Mouse (Mus musculus): Measurements from ENCODE around the gene Plek2. TPM values are rescaled to one million over a fixed set of nuclear protein-coding genes. Genes with fewer than 3 reads are reported as not detected.

Plek2 gene
- polyA plus RNA-seq, 1 experiment: 2.0 TPM

DNA sequence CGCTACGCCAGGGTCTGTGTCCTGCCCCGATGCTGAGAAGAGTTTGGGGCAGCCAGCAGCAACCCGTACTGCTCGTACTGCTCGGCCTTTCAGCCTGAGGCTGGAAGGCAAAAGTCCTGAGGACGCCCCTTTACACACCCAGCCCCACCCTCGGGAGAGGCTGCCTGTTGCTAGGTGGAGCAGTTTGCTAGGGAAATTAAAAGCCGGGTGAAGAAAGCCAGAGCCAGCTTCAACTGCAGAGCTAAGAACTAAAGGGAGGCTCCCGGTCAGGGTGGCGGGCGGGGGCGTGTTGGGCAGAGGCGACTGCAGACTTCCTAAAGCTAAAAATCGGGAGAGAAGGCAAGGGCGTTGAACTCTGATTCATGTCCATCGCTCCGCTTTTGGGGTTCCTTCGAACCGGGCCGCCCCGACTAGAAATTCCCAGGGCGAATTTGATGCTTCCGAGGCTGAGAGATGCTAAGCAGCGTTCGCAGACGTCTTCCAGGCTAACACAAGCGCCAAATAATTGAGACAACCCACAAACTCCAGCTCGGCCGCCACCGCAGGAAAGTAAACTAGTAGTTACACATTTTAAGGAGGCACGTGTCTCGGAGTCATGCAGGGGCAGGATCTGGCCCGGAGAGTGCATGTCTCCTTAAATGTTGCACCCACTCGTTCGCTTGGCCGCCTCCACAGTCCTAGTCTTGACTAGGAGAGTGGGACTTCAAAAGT, 5.1 kb upstream of the Plek2 start:
- peak overlapping the region; percentile 31 for H3K4me3 ChIP-seq (ENCODE audit: insufficient read depth, low read depth, low read length)
- no peak for TF ChIP-seq CTCF (conservative IDR thresholded peaks at IDR 0.05; ENCODE audit: insufficient read depth, insufficient read length, low read depth, low read length)
- TF ChIP-seq POLR2A (IDR thresholded peaks at IDR 0.05; ENCODE audit: low read depth, low read length): no peak
- DNase-seq: peak; percentile 36
- H3K4me1 ChIP-seq (ENCODE audit: control insufficient read depth, insufficient read depth, low read length): 0 out of 2 replicates have a peak, but pooled peaks cover 6% of the 10 kb centered on the region
- 4% methylated on average over 37 of the region's 37 CpGs for WGBS
- no peak overlapping the region for H3K27ac ChIP-seq (ENCODE audit: insufficient read depth, low read depth, low read length)
- H3K36me3 ChIP-seq (ENCODE audit: control insufficient read depth, insufficient read depth, low read length): no peaks in the 10 kb centered on the region
- no peaks in the 10 kb centered on the region; the same call in 1 of the 2 replicates for H3K27me3 ChIP-seq (replicated peaks; ENCODE audit: control insufficient read depth, insufficient read depth, low read length)

DNA sequence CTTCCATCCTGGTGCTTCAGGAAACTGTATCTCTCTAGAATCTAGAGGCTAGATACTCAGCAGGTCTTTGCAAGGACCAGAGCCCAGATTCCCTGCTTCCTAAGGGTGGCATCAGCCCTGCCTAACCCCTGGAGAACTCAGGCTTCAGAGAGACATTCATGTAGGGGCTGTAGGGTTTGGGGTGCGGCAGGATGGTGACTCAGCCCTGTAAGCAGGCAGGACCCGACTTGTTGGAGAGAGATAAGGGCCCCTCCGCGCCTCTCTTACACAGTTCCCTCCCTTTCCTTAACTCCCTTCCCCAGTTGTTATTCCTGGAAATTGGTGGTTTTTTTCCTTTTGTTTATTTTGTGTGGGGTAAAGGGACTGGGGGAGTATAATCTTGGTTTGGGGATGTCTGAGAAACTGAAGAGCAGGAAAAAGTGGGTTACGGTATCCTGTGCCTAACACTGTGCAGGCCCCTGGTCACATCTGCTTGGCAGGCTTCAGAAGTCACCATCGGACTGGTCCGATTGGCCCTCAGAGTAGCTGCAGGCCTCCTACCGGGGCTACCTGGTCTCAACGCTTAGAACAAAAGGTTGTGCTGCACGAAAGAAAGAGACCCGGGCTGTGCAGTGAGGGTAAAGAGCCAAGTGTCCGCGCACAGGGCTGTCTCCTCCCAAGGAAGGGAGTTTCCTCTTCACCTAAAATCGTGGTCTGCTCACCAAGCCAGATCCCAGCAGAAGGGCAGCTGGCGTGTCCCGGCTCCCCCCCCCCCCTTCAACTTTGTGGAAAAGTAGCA, 4.1 kb upstream of the Plek2 start:
- no peak for DNase-seq
- H3K27me3 ChIP-seq (replicated peaks; ENCODE audit: control insufficient read depth, insufficient read depth, low read length): no peaks in the 10 kb centered on the region; the same call in 1 of the 2 replicates
- H3K36me3 ChIP-seq (ENCODE audit: control insufficient read depth, insufficient read depth, low read length): no peaks in the 10 kb centered on the region
- no peak overlapping the region for H3K4me3 ChIP-seq (ENCODE audit: insufficient read depth, low read depth, low read length)
- H3K4me1 ChIP-seq (ENCODE audit: control insufficient read depth, insufficient read depth, low read length): 0 out of 2 replicates have a peak, but pooled peaks cover 6% of the 10 kb centered on the region
- no peak for TF ChIP-seq CTCF (conservative IDR thresholded peaks at IDR 0.05; ENCODE audit: insufficient read depth, insufficient read length, low read depth, low read length)
- 40% methylated on average over 16 of the region's 16 CpGs for WGBS
- H3K27ac ChIP-seq (ENCODE audit: insufficient read depth, low read depth, low read length): no peak overlapping the region

DNA sequence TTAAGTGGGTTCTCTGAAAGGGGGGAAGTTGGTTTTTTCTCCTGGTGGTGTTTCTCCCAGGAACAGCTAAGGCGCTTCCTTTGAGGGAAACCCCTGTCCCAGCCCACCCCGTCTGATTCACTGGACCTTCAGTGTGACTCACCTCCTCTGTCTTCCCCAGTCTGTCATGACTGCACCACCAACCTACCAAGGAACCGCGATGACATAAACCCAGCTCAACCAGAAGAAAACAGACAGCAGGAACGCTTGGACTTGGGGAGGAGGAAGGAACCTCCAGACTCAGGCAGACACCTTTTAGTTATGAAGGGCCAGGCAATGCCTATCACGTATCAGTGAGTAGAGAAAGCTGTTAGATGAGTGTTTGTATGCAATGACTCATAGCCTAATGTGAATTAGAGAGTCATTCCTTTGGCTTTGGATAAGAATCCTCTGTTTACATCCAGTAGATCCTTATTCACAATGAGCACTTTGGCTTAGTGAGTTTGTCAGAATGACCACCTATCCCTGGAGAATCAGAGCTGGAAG, 1.4 kb upstream of the Plek2 start:
- Histone ChIP-seq H3K27ac (ENCODE audit: insufficient read depth, low read depth, low read length) (no peak overlapping the region), H3K27me3 (replicated peaks; ENCODE audit: control insufficient read depth, insufficient read depth, low read length) (no peaks in the 10 kb centered on the region; the same call in 1 of the 2 replicates), H3K4me1 (ENCODE audit: control insufficient read depth, insufficient read depth, low read length) (0 out of 2 replicates have a peak, but pooled peaks cover 6% of the 10 kb centered on the region), H3K4me3 (ENCODE audit: insufficient read depth, low read depth, low read length) (no peak overlapping the region), H3K36me3 (ENCODE audit: control insufficient read depth, insufficient read depth, low read length) (no peaks in the 10 kb centered on the region)
- TF ChIP-seq CTCF (conservative IDR thresholded peaks at IDR 0.05; ENCODE audit: insufficient read depth, insufficient read length, low read depth, low read length) (no peak), POLR2A (IDR thresholded peaks at IDR 0.05; ENCODE audit: low read depth, low read length) (no peak)
- DNase-seq: no peak
- 91% methylated on average over 6 of the region's 6 CpGs for WGBS

- no peak for DNase-seq
- H3K27ac ChIP-seq (ENCODE audit: insufficient read depth, low read depth, low read length): no peak overlapping the region
- no peaks in the 10 kb centered on the region for H3K36me3 ChIP-seq (ENCODE audit: control insufficient read depth, insufficient read depth, low read length)
- H3K27me3 ChIP-seq (replicated peaks; ENCODE audit: control insufficient read depth, insufficient read depth, low read length): no peaks in the 10 kb centered on the region
- no peak overlapping the region for H3K4me3 ChIP-seq (ENCODE audit: insufficient read depth, low read depth, low read length)
- TF ChIP-seq POLR2A (IDR thresholded peaks at IDR 0.05; ENCODE audit: low read depth, low read length) (no peak), CTCF (conservative IDR thresholded peaks at IDR 0.05; ENCODE audit: insufficient read depth, insufficient read length, low read depth, low read length) (no peak)
- no peaks in the 10 kb centered on the region for H3K4me1 ChIP-seq (ENCODE audit: control insufficient read depth, insufficient read depth, low read length)
- 93% methylated on average over 6 of the region's 7 CpGs for WGBS
These were observed 2.3 kb downstream of the Plek2 start for GRCm38 (mm10) chr12:78904499-78904898.

GRCm38 (mm10) chr12:78903313-78903712, 3.5 kb downstream of the Plek2 start:
- Histone ChIP-seq H3K36me3 (ENCODE audit: control insufficient read depth, insufficient read depth, low read length) (no peaks in the 10 kb centered on the region), H3K27ac (ENCODE audit: insufficient read depth, low read depth, low read length) (no peak overlapping the region), H3K4me1 (ENCODE audit: control insufficient read depth, insufficient read depth, low read length) (no peaks in the 10 kb centered on the region), H3K4me3 (ENCODE audit: insufficient read depth, low read depth, low read length) (no peak overlapping the region), H3K27me3 (replicated peaks; ENCODE audit: control insufficient read depth, insufficient read depth, low read length) (no peaks in the 10 kb centered on the region)
- WGBS: 85% methylated on average over 4 of the region's 4 CpGs
- TF ChIP-seq CTCF (conservative IDR thresholded peaks at IDR 0.05; ENCODE audit: insufficient read depth, insufficient read length, low read depth, low read length) (no peak), POLR2A (IDR thresholded peaks at IDR 0.05; ENCODE audit: low read depth, low read length) (no peak)
- no peak for DNase-seq

GRCm38 (mm10) chr12:78901467-78901866, 5.3 kb downstream of the Plek2 start:
- H3K36me3 ChIP-seq (ENCODE audit: control insufficient read depth, insufficient read depth, low read length): no peaks in the 10 kb centered on the region
- WGBS: 90% methylated on average over 5 of the region's 5 CpGs

GRCm38 (mm10) chr12:78897861-78898260, 8.9 kb downstream of the Plek2 start:
- no peaks in the 10 kb centered on the region for H3K36me3 ChIP-seq (ENCODE audit: control insufficient read depth, insufficient read depth, low read length)
- H3K27ac ChIP-seq (ENCODE audit: insufficient read depth, low read depth, low read length): no peak overlapping the region
- H3K4me1 ChIP-seq (ENCODE audit: control insufficient read depth, insufficient read depth, low read length): no peaks in the 10 kb centered on the region
- TF ChIP-seq CTCF (conservative IDR thresholded peaks at IDR 0.05; ENCODE audit: insufficient read depth, insufficient read length, low read depth, low read length): no peak
- no peak for TF ChIP-seq POLR2A (IDR thresholded peaks at IDR 0.05; ENCODE audit: low read depth, low read length)
- no peak overlapping the region for H3K4me3 ChIP-seq (ENCODE audit: insufficient read depth, low read depth, low read length)
- no peak for DNase-seq
- WGBS: 100% methylated on average over 1 of the region's 1 CpGs
- no peaks in the 10 kb centered on the region for H3K27me3 ChIP-seq (replicated peaks; ENCODE audit: control insufficient read depth, insufficient read depth, low read length)

More at GRCm38 (mm10) chr12:78901467-78901866, 5.3 kb downstream of the Plek2 start:
- no peak overlapping the region for H3K4me3 ChIP-seq (ENCODE audit: insufficient read depth, low read depth, low read length)
- H3K27me3 ChIP-seq (replicated peaks; ENCODE audit: control insufficient read depth, insufficient read depth, low read length): no peaks in the 10 kb centered on the region
- no peak for DNase-seq
- H3K4me1 ChIP-seq (ENCODE audit: control insufficient read depth, insufficient read depth, low read length): no peaks in the 10 kb centered on the region
- H3K27ac ChIP-seq (ENCODE audit: insufficient read depth, low read depth, low read length): no peak overlapping the region
- TF ChIP-seq CTCF (conservative IDR thresholded peaks at IDR 0.05; ENCODE audit: insufficient read depth, insufficient read length, low read depth, low read length): no peak
- no peak for TF ChIP-seq POLR2A (IDR thresholded peaks at IDR 0.05; ENCODE audit: low read depth, low read length)
